Mouse (Mus musculus): ENCODE results near the gene Tmem171. TPM values are rescaled to one million over a fixed set of nuclear protein-coding genes. Genes with fewer than 3 reads are reported as not detected.

The Tmem171 gene
- polyA plus RNA-seq, 1 experiment from 2014 or later, result 1.2 TPM

- no peaks in the 10 kb centered on the region for H3K27me3 ChIP-seq (ENCODE audit: control insufficient read depth, insufficient read depth, low read length)
- no peaks in the 10 kb centered on the region for H3K4me1 ChIP-seq (ENCODE audit: control insufficient read depth, insufficient read depth, low read length)
- ATAC-seq (replicated peaks; ENCODE audit: insufficient number of reproducible peaks, low FRiP score, low TSS enrichment), result no peak
- 84% methylated on average over 8 of the region's 8 CpGs for whole genome bisulfite sequencing (ENCODE audit: insufficient replicate concordance)
- no peak overlapping the region for H3K4me2 ChIP-seq
- no peak overlapping the region for H3K27ac ChIP-seq (ENCODE audit: low read depth, low read length)
- H3K9ac ChIP-seq (ENCODE audit: low read depth, low read length), result no peak overlapping the region
- H3K4me3 ChIP-seq (ENCODE audit: low read depth, low read length), result no peak overlapping the region
- H3K9me3 ChIP-seq (replicated peaks; ENCODE audit: control insufficient read depth, low read length), result no peaks in the 10 kb centered on the region
- H3K36me3 ChIP-seq (ENCODE audit: control insufficient read depth, insufficient read depth, low read length), result no peaks in the 10 kb centered on the region
Measured at GRCm38 (mm10) chr13:98716176-98716575, 21.5 kb upstream of the Tmem171 start.

- Histone ChIP-seq H3K36me3 (ENCODE audit: control insufficient read depth, insufficient read depth, low read length) (no peaks in the 10 kb centered on the region), H3K27ac (ENCODE audit: low read depth, low read length) (no peak overlapping the region), H3K9me3 (replicated peaks; ENCODE audit: control insufficient read depth, low read length) (no peaks in the 10 kb centered on the region), H3K4me1 (ENCODE audit: control insufficient read depth, insufficient read depth, low read length) (no peaks in the 10 kb centered on the region), H3K4me2 (no peak overlapping the region), H3K27me3 (ENCODE audit: control insufficient read depth, insufficient read depth, low read length) (no peaks in the 10 kb centered on the region), H3K9ac (ENCODE audit: low read depth, low read length) (no peak overlapping the region), H3K4me3 (ENCODE audit: low read depth, low read length) (no peak overlapping the region)
- 87% methylated on average over 6 of the region's 6 CpGs for WGBS (ENCODE audit: insufficient replicate concordance)
- ATAC-seq (replicated peaks; ENCODE audit: insufficient number of reproducible peaks, low FRiP score, low TSS enrichment), result no peak
Measured at GRCm38 (mm10) chr13:98715443-98715990, 20.9 kb upstream of the Tmem171 start.

GRCm38 (mm10) chr13:98710655-98711054 is 16.0 kb upstream of the Tmem171 start:
- no peak overlapping the region for H3K4me2 ChIP-seq
- no peak for ATAC-seq (replicated peaks; ENCODE audit: insufficient number of reproducible peaks, low FRiP score, low TSS enrichment)
- H3K36me3 ChIP-seq (ENCODE audit: control insufficient read depth, insufficient read depth, low read length), result no peaks in the 10 kb centered on the region
- H3K27ac ChIP-seq (ENCODE audit: low read depth, low read length), result no peak overlapping the region
- WGBS (ENCODE audit: insufficient replicate concordance), result 80% methylated on average over 1 of the region's 1 CpGs
- H3K27me3 ChIP-seq (ENCODE audit: control insufficient read depth, insufficient read depth, low read length), result no peaks in the 10 kb centered on the region
- H3K4me3 ChIP-seq (ENCODE audit: low read depth, low read length), result no peak overlapping the region
- H3K9ac ChIP-seq (ENCODE audit: low read depth, low read length), result no peak overlapping the region
- H3K4me1 ChIP-seq (ENCODE audit: control insufficient read depth, insufficient read depth, low read length), result no peaks in the 10 kb centered on the region
- no peaks in the 10 kb centered on the region for H3K9me3 ChIP-seq (replicated peaks; ENCODE audit: control insufficient read depth, low read length)

GRCm38 (mm10) chr13:98710236-98710635 is 15.6 kb upstream of the Tmem171 start:
- ATAC-seq (replicated peaks; ENCODE audit: insufficient number of reproducible peaks, low FRiP score, low TSS enrichment), result no peak
- Histone ChIP-seq H3K9ac (ENCODE audit: low read depth, low read length) (no peak overlapping the region), H3K27ac (ENCODE audit: low read depth, low read length) (no peak overlapping the region), H3K36me3 (ENCODE audit: control insufficient read depth, insufficient read depth, low read length) (no peaks in the 10 kb centered on the region), H3K4me1 (ENCODE audit: control insufficient read depth, insufficient read depth, low read length) (no peaks in the 10 kb centered on the region), H3K4me2 (no peak overlapping the region), H3K27me3 (ENCODE audit: control insufficient read depth, insufficient read depth, low read length) (no peaks in the 10 kb centered on the region), H3K9me3 (replicated peaks; ENCODE audit: control insufficient read depth, low read length) (no peaks in the 10 kb centered on the region), H3K4me3 (ENCODE audit: low read depth, low read length) (no peak overlapping the region)
- 52% methylated on average over 8 of the region's 8 CpGs for WGBS (ENCODE audit: insufficient replicate concordance)

- H3K4me1 ChIP-seq (ENCODE audit: control insufficient read depth, insufficient read depth, low read length), result peaks cover 3% of the 10 kb centered on the region
- H3K4me2 ChIP-seq, result no peak overlapping the region
- no peak overlapping the region for H3K27ac ChIP-seq (ENCODE audit: low read depth, low read length)
- no peak overlapping the region for H3K9ac ChIP-seq (ENCODE audit: low read depth, low read length)
- WGBS (ENCODE audit: insufficient replicate concordance), result 65% methylated on average over 4 of the region's 4 CpGs
- no peaks in the 10 kb centered on the region for H3K9me3 ChIP-seq (replicated peaks; ENCODE audit: control insufficient read depth, low read length)
- ATAC-seq (replicated peaks; ENCODE audit: insufficient number of reproducible peaks, low FRiP score, low TSS enrichment), result no peak
- H3K4me3 ChIP-seq (ENCODE audit: low read depth, low read length), result no peak overlapping the region
- no peaks in the 10 kb centered on the region for H3K27me3 ChIP-seq (ENCODE audit: control insufficient read depth, insufficient read depth, low read length)
- no peaks in the 10 kb centered on the region for H3K36me3 ChIP-seq (ENCODE audit: control insufficient read depth, insufficient read depth, low read length)
Measured at GRCm38 (mm10) chr13:98705501-98705900, 10.9 kb upstream of the Tmem171 start.

- no peak for ATAC-seq (replicated peaks; ENCODE audit: insufficient number of reproducible peaks, low FRiP score, low TSS enrichment)
- H3K27ac ChIP-seq (ENCODE audit: low read depth, low read length), result no peak overlapping the region
- no peaks in the 10 kb centered on the region for H3K36me3 ChIP-seq (ENCODE audit: control insufficient read depth, insufficient read depth, low read length)
- WGBS (ENCODE audit: insufficient replicate concordance), result 85% methylated on average over 6 of the region's 8 CpGs
- H3K9ac ChIP-seq (ENCODE audit: low read depth, low read length), result no peak overlapping the region
- no peaks in the 10 kb centered on the region for H3K9me3 ChIP-seq (replicated peaks; ENCODE audit: control insufficient read depth, low read length)
- no peak overlapping the region for H3K4me3 ChIP-seq (ENCODE audit: low read depth, low read length)
- H3K4me2 ChIP-seq, result no peak overlapping the region
- peaks cover 18% of the 10 kb centered on the region for H3K4me1 ChIP-seq (ENCODE audit: control insufficient read depth, insufficient read depth, low read length)
- H3K27me3 ChIP-seq (ENCODE audit: control insufficient read depth, insufficient read depth, low read length), result no peaks in the 10 kb centered on the region
Measured at GRCm38 (mm10) chr13:98703786-98704185, 9.2 kb upstream of the Tmem171 start.

- H3K4me2 ChIP-seq, result no peak overlapping the region
- WGBS (ENCODE audit: insufficient replicate concordance), result 79% methylated on average over 8 of the region's 8 CpGs
- peaks cover 18% of the 10 kb centered on the region for H3K4me1 ChIP-seq (ENCODE audit: control insufficient read depth, insufficient read depth, low read length)
- H3K27me3 ChIP-seq (ENCODE audit: control insufficient read depth, insufficient read depth, low read length), result no peaks in the 10 kb centered on the region
- no peak overlapping the region for H3K9ac ChIP-seq (ENCODE audit: low read depth, low read length)
- no peak overlapping the region for H3K4me3 ChIP-seq (ENCODE audit: low read depth, low read length)
- ATAC-seq (replicated peaks; ENCODE audit: insufficient number of reproducible peaks, low FRiP score, low TSS enrichment), result no peak
- no peaks in the 10 kb centered on the region for H3K9me3 ChIP-seq (replicated peaks; ENCODE audit: control insufficient read depth, low read length)
- H3K27ac ChIP-seq (ENCODE audit: low read depth, low read length), result no peak overlapping the region
- no peaks in the 10 kb centered on the region for H3K36me3 ChIP-seq (ENCODE audit: control insufficient read depth, insufficient read depth, low read length)
Measured at GRCm38 (mm10) chr13:98702361-98702760, 7.7 kb upstream of the Tmem171 start.

- Histone ChIP-seq H3K9ac (ENCODE audit: low read depth, low read length) (no peak overlapping the region), H3K36me3 (ENCODE audit: control insufficient read depth, insufficient read depth, low read length) (no peaks in the 10 kb centered on the region), H3K4me2 (no peak overlapping the region), H3K27me3 (ENCODE audit: control insufficient read depth, insufficient read depth, low read length) (no peaks in the 10 kb centered on the region), H3K9me3 (replicated peaks; ENCODE audit: control insufficient read depth, low read length) (no peaks in the 10 kb centered on the region), H3K4me1 (ENCODE audit: control insufficient read depth, insufficient read depth, low read length) (peaks cover 18% of the 10 kb centered on the region), H3K27ac (ENCODE audit: low read depth, low read length) (no peak overlapping the region), H3K4me3 (ENCODE audit: low read depth, low read length) (no peak overlapping the region)
- ATAC-seq (replicated peaks; ENCODE audit: insufficient number of reproducible peaks, low FRiP score, low TSS enrichment), result no peak
- 74% methylated on average over 5 of the region's 5 CpGs for WGBS (ENCODE audit: insufficient replicate concordance)
Measured at GRCm38 (mm10) chr13:98701309-98701675, 6.7 kb upstream of the Tmem171 start.

- no peak overlapping the region for H3K4me2 ChIP-seq
- WGBS (ENCODE audit: insufficient replicate concordance), result 61% methylated on average over 10 of the region's 10 CpGs
- H3K27ac ChIP-seq (ENCODE audit: low read depth, low read length), result no peak overlapping the region
- no peak overlapping the region for H3K4me3 ChIP-seq (ENCODE audit: low read depth, low read length)
- no peaks in the 10 kb centered on the region for H3K9me3 ChIP-seq (replicated peaks; ENCODE audit: control insufficient read depth, low read length)
- no peaks in the 10 kb centered on the region for H3K36me3 ChIP-seq (ENCODE audit: control insufficient read depth, insufficient read depth, low read length)
- H3K27me3 ChIP-seq (ENCODE audit: control insufficient read depth, insufficient read depth, low read length), result peaks cover 2% of the 10 kb centered on the region; the same call in 1 of the 2 replicates
- no peak overlapping the region for H3K9ac ChIP-seq (ENCODE audit: low read depth, low read length)
- no peak for ATAC-seq (replicated peaks; ENCODE audit: insufficient number of reproducible peaks, low FRiP score, low TSS enrichment)
- H3K4me1 ChIP-seq (ENCODE audit: control insufficient read depth, insufficient read depth, low read length), result peaks cover 21% of the 10 kb centered on the region
Measured at GRCm38 (mm10) chr13:98700661-98701308, 6.2 kb upstream of the Tmem171 start.

Data from heart, embryonic 11.5 days (tissue).